Mouse (Mus musculus): Measurements from ENCODE around the gene Cnot6l. TPM values are rescaled to one million over a fixed set of nuclear protein-coding genes. Genes with fewer than 3 reads are reported as not detected.

Gene Cnot6l
- polyA plus RNA-seq, 2 experiments: 16.5 to 25.8 TPM

GRCm38 (mm10) chr5:96039188-96039840 lies 124.7 kb downstream of the Cnot6l start:
- no peak overlapping the region for H3K4me3 ChIP-seq (replicated peaks; ENCODE audit: low read length)
- no peak overlapping the region for H3K27ac ChIP-seq (replicated peaks; ENCODE audit: low read depth, low read length)
- no peak overlapping the region for H3K4me2 ChIP-seq (replicated peaks; ENCODE audit: low read depth, low read length, severe bottlenecking)
- 80% methylated on average over 5 of the region's 5 CpGs for WGBS
- no peak for TF ChIP-seq POLR2A (IDR thresholded peaks at IDR 0.05; ENCODE audit: borderline replicate concordance, extremely low read depth, insufficient read depth, insufficient read length)
- H3K4me1 ChIP-seq (ENCODE audit: control insufficient read depth, insufficient read depth, low read length): no peaks in the 10 kb centered on the region
- no peaks in the 10 kb centered on the region for H3K27me3 ChIP-seq (ENCODE audit: control insufficient read depth, insufficient read depth, low read length)
- no peak overlapping the region for H3K9ac ChIP-seq (ENCODE audit: low read depth, low read length, severe bottlenecking)
- ATAC-seq (ENCODE audit: low FRiP score, low read depth) (peak; percentile 45; the same call in 1 of the 2 replicates), DNase-seq (ENCODE audit: low spot score) (peak; percentile 45)
- no peaks in the 10 kb centered on the region for H3K9me3 ChIP-seq (ENCODE audit: control insufficient read depth, low read length)
- H3K36me3 ChIP-seq (ENCODE audit: control insufficient read depth, insufficient read depth, low read length): no peaks in the 10 kb centered on the region

GRCm38 (mm10) chr5:96037684-96038121 lies 126.3 kb downstream of the Cnot6l start:
- Histone ChIP-seq H3K4me1 (ENCODE audit: control insufficient read depth, insufficient read depth, low read length) (no peaks in the 10 kb centered on the region), H3K4me3 (replicated peaks; ENCODE audit: low read length) (no peak overlapping the region), H3K36me3 (ENCODE audit: control insufficient read depth, insufficient read depth, low read length) (no peaks in the 10 kb centered on the region), H3K9me3 (ENCODE audit: control insufficient read depth, low read length) (no peaks in the 10 kb centered on the region), H3K9ac (ENCODE audit: low read depth, low read length, severe bottlenecking) (no peak overlapping the region), H3K27ac (replicated peaks; ENCODE audit: low read depth, low read length) (no peak overlapping the region; the same call in 1 of the 2 replicates), H3K4me2 (replicated peaks; ENCODE audit: low read depth, low read length, severe bottlenecking) (no peak overlapping the region), H3K27me3 (ENCODE audit: control insufficient read depth, insufficient read depth, low read length) (no peaks in the 10 kb centered on the region)
- ATAC-seq (ENCODE audit: low FRiP score, low read depth) (peak; percentile 70), DNase-seq (ENCODE audit: low spot score) (peak; percentile 44)
- no peak for TF ChIP-seq POLR2A (IDR thresholded peaks at IDR 0.05; ENCODE audit: borderline replicate concordance, extremely low read depth, insufficient read depth, insufficient read length)
- 34% methylated on average over 8 of the region's 8 CpGs for WGBS

- Histone ChIP-seq H3K4me2 (replicated peaks; ENCODE audit: low read depth, low read length, severe bottlenecking) (no peak overlapping the region), H3K4me1 (ENCODE audit: control insufficient read depth, insufficient read depth, low read length) (no peaks in the 10 kb centered on the region), H3K36me3 (ENCODE audit: control insufficient read depth, insufficient read depth, low read length) (no peaks in the 10 kb centered on the region), H3K4me3 (replicated peaks; ENCODE audit: low read length) (no peak overlapping the region), H3K9ac (ENCODE audit: low read depth, low read length, severe bottlenecking) (no peak overlapping the region), H3K9me3 (ENCODE audit: control insufficient read depth, low read length) (no peaks in the 10 kb centered on the region), H3K27me3 (ENCODE audit: control insufficient read depth, insufficient read depth, low read length) (no peaks in the 10 kb centered on the region), H3K27ac (replicated peaks; ENCODE audit: low read depth, low read length) (no peak overlapping the region)
- TF ChIP-seq POLR2A (IDR thresholded peaks at IDR 0.05; ENCODE audit: borderline replicate concordance, extremely low read depth, insufficient read depth, insufficient read length): no peak
- peak; percentile 21 for DNase-seq (ENCODE audit: low spot score)
- no peak for ATAC-seq (ENCODE audit: low FRiP score, low read depth)
- WGBS: 61% methylated on average over 7 of the region's 7 CpGs
These were observed 127.8 kb downstream of the Cnot6l start for GRCm38 (mm10) chr5:96036125-96036672.

- no peaks in the 10 kb centered on the region for H3K27me3 ChIP-seq (ENCODE audit: control insufficient read depth, insufficient read depth, low read length)
- H3K9ac ChIP-seq (ENCODE audit: low read depth, low read length, severe bottlenecking): no peak overlapping the region
- ATAC-seq (ENCODE audit: low FRiP score, low read depth) (no peak), DNase-seq (ENCODE audit: low spot score) (no peak)
- H3K36me3 ChIP-seq (ENCODE audit: control insufficient read depth, insufficient read depth, low read length): no peaks in the 10 kb centered on the region
- H3K27ac ChIP-seq (replicated peaks; ENCODE audit: low read depth, low read length): no peak overlapping the region
- no peaks in the 10 kb centered on the region for H3K9me3 ChIP-seq (ENCODE audit: control insufficient read depth, low read length)
- no peaks in the 10 kb centered on the region for H3K4me1 ChIP-seq (ENCODE audit: control insufficient read depth, insufficient read depth, low read length)
- WGBS: 41% methylated on average over 1 of the region's 1 CpGs
- H3K4me3 ChIP-seq (replicated peaks; ENCODE audit: low read length): no peak overlapping the region
- TF ChIP-seq POLR2A (IDR thresholded peaks at IDR 0.05; ENCODE audit: borderline replicate concordance, extremely low read depth, insufficient read depth, insufficient read length): no peak
- no peak overlapping the region for H3K4me2 ChIP-seq (replicated peaks; ENCODE audit: low read depth, low read length, severe bottlenecking)
These were observed 129.9 kb downstream of the Cnot6l start for GRCm38 (mm10) chr5:96034101-96034500.

- WGBS: 82% methylated on average over 2 of the region's 2 CpGs
- H3K27me3 ChIP-seq (ENCODE audit: control insufficient read depth, insufficient read depth, low read length): no peaks in the 10 kb centered on the region
- H3K36me3 ChIP-seq (ENCODE audit: control insufficient read depth, insufficient read depth, low read length): no peaks in the 10 kb centered on the region
- no peak overlapping the region for H3K4me3 ChIP-seq (replicated peaks; ENCODE audit: low read length)
- H3K9ac ChIP-seq (ENCODE audit: low read depth, low read length, severe bottlenecking): no peak overlapping the region
- DNase-seq (ENCODE audit: low spot score) (no peak), ATAC-seq (ENCODE audit: low FRiP score, low read depth) (no peak)
- TF ChIP-seq POLR2A (IDR thresholded peaks at IDR 0.05; ENCODE audit: borderline replicate concordance, extremely low read depth, insufficient read depth, insufficient read length): no peak
- H3K9me3 ChIP-seq (ENCODE audit: control insufficient read depth, low read length): no peaks in the 10 kb centered on the region
- no peak overlapping the region for H3K27ac ChIP-seq (replicated peaks; ENCODE audit: low read depth, low read length)
- no peaks in the 10 kb centered on the region for H3K4me1 ChIP-seq (ENCODE audit: control insufficient read depth, insufficient read depth, low read length)
- no peak overlapping the region for H3K4me2 ChIP-seq (replicated peaks; ENCODE audit: low read depth, low read length, severe bottlenecking)
These were observed 134.2 kb downstream of the Cnot6l start for GRCm38 (mm10) chr5:96029821-96030220.

Other genes starting within 250 kb of the Cnot6l start
- gene Cxcl13, start 207.2 kb downstream of the Cnot6l start, polyA plus RNA-seq (2012; rRNA removed): 0.46 and 0.73 TPM in 2 replicates
- 0.75 and 1.7 TPM in 2 replicates for gene Cxcl13, start 207.2 kb downstream of the Cnot6l start, polyA plus RNA-seq (2014; fragmentation: Nextera tagmentation; extraction: Ambion mirVana)
- gene Mrpl1, start 45.3 kb upstream of the Cnot6l start, polyA plus RNA-seq (2012; rRNA removed): 8.2 and 11.4 TPM in 2 replicates
- 17.5 and 19.3 TPM in 2 replicates for gene Mrpl1, start 45.3 kb upstream of the Cnot6l start, polyA plus RNA-seq (2014; fragmentation: Nextera tagmentation; extraction: Ambion mirVana)
- gene Fras1, start 209.8 kb upstream of the Cnot6l start, polyA plus RNA-seq (2012; rRNA removed): 10.5 and 11.5 TPM in 2 replicates
- gene Fras1, start 209.8 kb upstream of the Cnot6l start, polyA plus RNA-seq (2014; fragmentation: Nextera tagmentation; extraction: Ambion mirVana): 30.4 and 30.5 TPM in 2 replicates